Mouse (Mus musculus) adrenal gland, adult 18-20 months (tissue): Measurements from ENCODE around the gene Tmem210. TPM values are rescaled to one million over a fixed set of nuclear protein-coding genes. Genes with fewer than 3 reads are reported as not detected.
A peak's percentile ranks its signal among the peaks of the same experiment; 100 is the strongest.

ENCODE experiments used
- DNase-seq, 2 experiments: peaks; one replicate each; pipeline ENCODE4 v3.0.0; 2021 to 2022; ENCODE audit warnings: low spot score in 2 of 2
- total RNA-seq, 2 experiments: library from RNA; stranded (reverse); gene quantifications; 1 replicate in 1 of 2; 2 replicates in 1 of 2; pipeline ENCODE4 v1.2.3; 2021

Gene Tmem210
- total RNA-seq, 2 experiments from 2014 or later = not detected

- DNase-seq = peak; percentile 71 to 82
Measured at GRCm38 (mm10) chr2:25292856-25293255, 4.9 kb downstream of the Tmem210 start.

- no peak for DNase-seq
Measured at GRCm38 (mm10) chr2:25293706-25294105, 5.8 kb downstream of the Tmem210 start.

- no peak for DNase-seq
Measured at GRCm38 (mm10) chr2:25297093-25297492, 9.1 kb downstream of the Tmem210 start.

- DNase-seq = no peak
Measured at GRCm38 (mm10) chr2:25298046-25298445, 10.1 kb downstream of the Tmem210 start.

- no peak for DNase-seq
Measured at GRCm38 (mm10) chr2:25303452-25303851, 15.5 kb downstream of the Tmem210 start.

- no peak for DNase-seq
Measured at GRCm38 (mm10) chr2:25303931-25304656, 16.1 kb downstream of the Tmem210 start.

- DNase-seq = peak in 1 of 2 experiments; percentile 39
Measured at GRCm38 (mm10) chr2:25304657-25305541, 17.0 kb downstream of the Tmem210 start.

GRCm38 (mm10) chr2:25305587-25306359, 17.8 kb downstream of the Tmem210 start:
- no peak for DNase-seq

GRCm38 (mm10) chr2:25310180-25310579, 22.2 kb downstream of the Tmem210 start:
- no peak for DNase-seq

- DNase-seq = no peak
Measured at GRCm38 (mm10) chr2:25310969-25311368, 23.0 kb downstream of the Tmem210 start.

- DNase-seq = no peak
Measured at GRCm38 (mm10) chr2:25311491-25311891, 23.5 kb downstream of the Tmem210 start.

- no peak for DNase-seq
Measured at GRCm38 (mm10) chr2:25318119-25318966, 30.4 kb downstream of the Tmem210 start.

GRCm38 (mm10) chr2:25318971-25319773, 31.2 kb downstream of the Tmem210 start, which contains the start of gene Grin1:
Gene Grin1, minus strand, starts transcription at chr2:25319187.
- peak; percentile 63 to 67 for DNase-seq

GRCm38 (mm10) chr2:25320084-25320483, 32.1 kb downstream of the Tmem210 start:
- no peak for DNase-seq

GRCm38 (mm10) chr2:25326036-25326435, 38.1 kb downstream of the Tmem210 start:
- DNase-seq = no peak

- DNase-seq = no peak
Measured at GRCm38 (mm10) chr2:25328440-25328839, 40.5 kb downstream of the Tmem210 start.

GRCm38 (mm10) chr2:25331470-25331869, 43.5 kb downstream of the Tmem210 start:
- DNase-seq = no peak

- peak; percentile 99 for DNase-seq
Measured at GRCm38 (mm10) chr2:25332286-25333160, 44.6 kb downstream of the Tmem210 start, which contains the start of gene Man1b1. Gene Man1b1, plus strand, starts transcription at chr2:25332338.
